Mouse (Mus musculus) CH12F3 (cell line): ENCODE results near the gene Cartpt.
"Not testable (repeated sequence)": the region's sequence is repeated elsewhere in the genome, so short reads cannot be mapped to it uniquely, and the experiment has no call there.

Experiments used
- in situ Hi-C: fragments of 300-500 bp; cut with MboI; formaldehyde crosslinking; loops from 2 replicates; pipeline ENCODE4 v1.14.3; 2020; ENCODE audit warnings: low sequenced_read_pairs

Cartpt gene

GRCm38 (mm10) chr13:99857879-99858278 is 43.0 kb downstream of the Cartpt start:
- in situ Hi-C loops, result no loop called here

DNA sequence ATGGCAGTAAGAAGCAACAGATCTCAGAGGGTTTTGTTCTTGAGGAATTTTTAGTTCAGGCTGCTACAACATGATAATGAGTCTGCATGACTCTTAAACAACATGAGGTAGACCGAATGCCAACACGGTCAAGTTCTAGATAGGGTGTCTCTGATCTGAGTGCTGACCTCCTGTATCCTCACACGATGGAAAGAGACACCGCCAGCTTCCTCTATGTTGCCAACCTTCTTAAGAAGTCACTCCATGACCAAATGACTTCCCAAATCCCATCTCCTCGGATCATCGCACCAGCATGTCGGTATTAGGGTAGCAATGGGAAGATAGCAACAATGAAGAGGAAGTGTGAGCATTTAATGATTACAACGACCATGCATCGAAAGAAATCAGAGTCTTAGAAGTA is 43.6 kb downstream of the Cartpt start:
- in situ Hi-C loops, result no loop called here

DNA sequence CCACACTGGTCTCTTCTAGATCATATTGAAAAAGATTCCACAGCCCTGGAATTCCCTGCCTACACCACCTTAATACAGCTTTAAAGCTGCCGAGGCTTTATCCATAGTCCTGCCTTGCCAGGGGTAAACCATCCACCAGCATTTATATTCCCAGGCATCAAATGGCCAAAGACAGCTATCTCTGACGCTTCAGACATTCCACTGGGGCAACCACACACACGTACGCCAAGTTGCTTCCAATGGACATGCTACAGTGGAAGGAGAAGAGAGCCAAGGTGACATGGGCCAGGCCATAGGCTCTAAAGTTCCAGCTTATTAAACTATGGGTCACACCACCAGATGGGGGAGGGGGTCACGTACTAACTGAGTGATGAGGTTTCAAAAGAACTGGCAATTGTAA is 45.7 kb downstream of the Cartpt start:
- in situ Hi-C loops, result no loop called here

GRCm38 (mm10) chr13:99853131-99853530 is 47.8 kb downstream of the Cartpt start:
- in situ Hi-C loops, result no loop called here

- in situ Hi-C loops, result not testable (repeated sequence)
These were observed 48.5 kb downstream of the Cartpt start for GRCm38 (mm10) chr13:99852416-99852815.

GRCm38 (mm10) chr13:99851026-99851425 is 49.9 kb downstream of the Cartpt start:
- in situ Hi-C loops, result no loop called here

DNA sequence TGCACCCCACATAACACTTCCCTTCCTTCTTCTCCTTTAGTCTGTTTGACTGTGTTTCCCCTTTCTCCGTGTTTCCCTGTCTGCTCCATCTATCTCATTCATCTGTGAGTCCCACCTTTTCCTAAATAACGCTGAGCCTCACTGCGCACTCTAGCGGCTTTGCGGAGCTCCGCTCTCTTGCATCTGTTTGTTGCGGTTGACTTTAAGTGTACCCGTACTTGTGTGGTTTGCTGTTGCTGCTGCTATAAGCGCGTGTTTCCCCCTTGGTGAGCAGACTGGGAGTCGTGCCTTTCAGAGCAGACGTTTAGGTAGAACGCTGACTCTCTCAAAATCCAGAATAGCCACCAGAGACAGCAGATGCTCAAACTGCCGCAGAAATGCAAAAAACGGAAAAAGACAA is 51.3 kb downstream of the Cartpt start:
- in situ Hi-C loops, result loop anchor here (10.0 kb wide), 1 partner anchor 475 kb away; no protein-coding TSS in a partner anchor
